Mouse (Mus musculus): ENCODE measurements around the gene Heca. TPM values are rescaled to one million over a fixed set of nuclear protein-coding genes. Genes with fewer than 3 reads are reported as not detected.
"Not testable (repeated sequence)": the region's sequence is repeated elsewhere in the genome, so short reads cannot be mapped to it uniquely, and the experiment has no call there.

Heca gene
- polyA plus RNA-seq, 1 experiment = 0.67 TPM

GRCm38 (mm10) chr10:17857647-17858261 is 90.1 kb downstream of the Heca start:
- Histone ChIP-seq H3K36me3 (ENCODE audit: control insufficient read depth) (no peaks in the 10 kb centered on the region), H3K9me3 (ENCODE audit: control insufficient read depth, low read length) (no peaks in the 10 kb centered on the region), H3K4me1 (ENCODE audit: control insufficient read depth) (no peaks in the 10 kb centered on the region), H3K4me3 (replicated peaks) (no peak overlapping the region), H3K27me3 (ENCODE audit: control insufficient read depth) (no peaks in the 10 kb centered on the region)
- TF ChIP-seq TAL1 (IDR thresholded peaks at IDR 0.05; ENCODE audit: low read length) (no peak), GATA1 (IDR thresholded peaks at IDR 0.05; ENCODE audit: low read length) (no peak)

GRCm38 (mm10) chr10:17844781-17845537 is 102.9 kb downstream of the Heca start:
- Histone ChIP-seq H3K27me3 (ENCODE audit: control insufficient read depth) (no peaks in the 10 kb centered on the region), H3K4me3 (replicated peaks) (no peak overlapping the region), H3K36me3 (ENCODE audit: control insufficient read depth) (no peaks in the 10 kb centered on the region), H3K4me1 (ENCODE audit: control insufficient read depth) (no peaks in the 10 kb centered on the region), H3K9me3 (ENCODE audit: control insufficient read depth, low read length) (no peaks in the 10 kb centered on the region)
- TF ChIP-seq TAL1 (IDR thresholded peaks at IDR 0.05; ENCODE audit: low read length) = no peak
- TF ChIP-seq GATA1 (IDR thresholded peaks at IDR 0.05; ENCODE audit: low read length) = no peak

- Histone ChIP-seq H3K36me3 (ENCODE audit: control insufficient read depth) (no peaks in the 10 kb centered on the region), H3K4me1 (ENCODE audit: control insufficient read depth) (no peaks in the 10 kb centered on the region), H3K9me3 (ENCODE audit: control insufficient read depth, low read length) (no peaks in the 10 kb centered on the region), H3K4me3 (replicated peaks) (no peak overlapping the region), H3K27me3 (ENCODE audit: control insufficient read depth) (no peaks in the 10 kb centered on the region)
- no peak for TF ChIP-seq TAL1 (IDR thresholded peaks at IDR 0.05; ENCODE audit: low read length)
- TF ChIP-seq GATA1 (IDR thresholded peaks at IDR 0.05; ENCODE audit: low read length) = no peak
Measured at GRCm38 (mm10) chr10:17842030-17842429, 105.8 kb downstream of the Heca start.

- H3K27me3 ChIP-seq (ENCODE audit: control insufficient read depth) = no peaks in the 10 kb centered on the region
- no peaks in the 10 kb centered on the region for H3K9me3 ChIP-seq (ENCODE audit: control insufficient read depth, low read length)
- no peaks in the 10 kb centered on the region for H3K36me3 ChIP-seq (ENCODE audit: control insufficient read depth)
- H3K4me1 ChIP-seq (ENCODE audit: control insufficient read depth) = no peaks in the 10 kb centered on the region
- TF ChIP-seq TAL1 (IDR thresholded peaks at IDR 0.05; ENCODE audit: low read length) = no peak
- TF ChIP-seq GATA1 (IDR thresholded peaks at IDR 0.05; ENCODE audit: low read length) = no peak
- no peak overlapping the region for H3K4me3 ChIP-seq (replicated peaks)
Measured at GRCm38 (mm10) chr10:17836275-17836674, 111.6 kb downstream of the Heca start.

- no peak overlapping the region for H3K4me3 ChIP-seq (replicated peaks)
- no peaks in the 10 kb centered on the region for H3K4me1 ChIP-seq (ENCODE audit: control insufficient read depth)
- TF ChIP-seq TAL1 (IDR thresholded peaks at IDR 0.05; ENCODE audit: low read length) = no peak
- TF ChIP-seq GATA1 (IDR thresholded peaks at IDR 0.05; ENCODE audit: low read length) = no peak
- H3K9me3 ChIP-seq (ENCODE audit: control insufficient read depth, low read length) = no peaks in the 10 kb centered on the region
- H3K27me3 ChIP-seq (ENCODE audit: control insufficient read depth) = no peaks in the 10 kb centered on the region
- no peaks in the 10 kb centered on the region for H3K36me3 ChIP-seq (ENCODE audit: control insufficient read depth)
Measured at GRCm38 (mm10) chr10:17835031-17835430, 112.8 kb downstream of the Heca start.

GRCm38 (mm10) chr10:17831041-17831440 is 116.8 kb downstream of the Heca start:
- TF ChIP-seq TAL1 (IDR thresholded peaks at IDR 0.05; ENCODE audit: low read length) (no peak), GATA1 (IDR thresholded peaks at IDR 0.05; ENCODE audit: low read length) (no peak)
- H3K9me3 ChIP-seq (ENCODE audit: control insufficient read depth, low read length) = no peaks in the 10 kb centered on the region
- H3K4me3 ChIP-seq (replicated peaks) = no peak overlapping the region
- H3K27me3 ChIP-seq (ENCODE audit: control insufficient read depth) = no peaks in the 10 kb centered on the region
- H3K36me3 ChIP-seq (ENCODE audit: control insufficient read depth) = no peaks in the 10 kb centered on the region
- no peaks in the 10 kb centered on the region for H3K4me1 ChIP-seq (ENCODE audit: control insufficient read depth)

GRCm38 (mm10) chr10:17829205-17829604 is 118.7 kb downstream of the Heca start:
- no peaks in the 10 kb centered on the region for H3K4me1 ChIP-seq (ENCODE audit: control insufficient read depth)
- H3K27me3 ChIP-seq (ENCODE audit: control insufficient read depth) = no peaks in the 10 kb centered on the region
- TF ChIP-seq TAL1 (IDR thresholded peaks at IDR 0.05; ENCODE audit: low read length) = no peak
- no peak for TF ChIP-seq GATA1 (IDR thresholded peaks at IDR 0.05; ENCODE audit: low read length)
- H3K9me3 ChIP-seq (ENCODE audit: control insufficient read depth, low read length) = no peaks in the 10 kb centered on the region
- H3K36me3 ChIP-seq (ENCODE audit: control insufficient read depth) = no peaks in the 10 kb centered on the region
- no peak overlapping the region for H3K4me3 ChIP-seq (replicated peaks)

- Histone ChIP-seq H3K4me1 (ENCODE audit: control insufficient read depth) (no peaks in the 10 kb centered on the region), H3K27me3 (ENCODE audit: control insufficient read depth) (no peaks in the 10 kb centered on the region)
- no peak for TF ChIP-seq GATA1 (IDR thresholded peaks at IDR 0.05; ENCODE audit: low read length)
- TF ChIP-seq TAL1 (IDR thresholded peaks at IDR 0.05; ENCODE audit: low read length) = no peak
Measured at GRCm38 (mm10) chr10:17827391-17827790, 120.5 kb downstream of the Heca start.

GRCm38 (mm10) chr10:17820422-17820821 is 127.4 kb downstream of the Heca start:
- H3K27me3 ChIP-seq (ENCODE audit: control insufficient read depth); H3K9me3 ChIP-seq (ENCODE audit: control insufficient read depth, low read length); H3K36me3 ChIP-seq (ENCODE audit: control insufficient read depth); H3K4me3 ChIP-seq (replicated peaks); H3K4me1 ChIP-seq (ENCODE audit: control insufficient read depth): not testable (repeated sequence)

More at GRCm38 (mm10) chr10:17827391-17827790, 120.5 kb downstream of the Heca start:
- no peaks in the 10 kb centered on the region for H3K36me3 ChIP-seq (ENCODE audit: control insufficient read depth)
- no peak overlapping the region for H3K4me3 ChIP-seq (replicated peaks)
- no peaks in the 10 kb centered on the region for H3K9me3 ChIP-seq (ENCODE audit: control insufficient read depth, low read length)

Other genes with a start within 250 kb of the Heca start
- 2.9 and 3.6 TPM in 2 replicates for gene Cited2, start 224.8 kb downstream of the Heca start, polyA plus RNA-seq (2012)
- gene Txlnb, start 151.8 kb downstream of the Heca start, polyA plus RNA-seq (2012) = 0.01 and 0.02 TPM in 2 replicates
- 1.2 and 1.9 TPM in 2 replicates for gene Abracl, start 75.2 kb upstream of the Heca start, polyA plus RNA-seq (2012)
- 1.1 TPM in 2 replicates for gene Reps1, start 107.8 kb upstream of the Heca start, polyA plus RNA-seq (2012)

All from erythroblast, embryonic 14.5 days (primary cell).